Mouse (Mus musculus) adrenal gland, postnatal 10 days (tissue): ENCODE measurements around the gene Dpm2. TPM values are rescaled to one million over a fixed set of nuclear protein-coding genes. Genes with fewer than 3 reads are reported as not detected.

ENCODE experiments used
- DNase-seq: peaks from one replicate; pipeline ENCODE4 v3.0.0; 2021; ENCODE audit warnings: mixed read lengths
- total RNA-seq, 2 experiments: library from RNA; stranded (reverse); gene quantifications; 2 replicates each; pipeline ENCODE4 v1.2.3; 2021

The Dpm2 gene
- total RNA-seq, 2 experiments from 2014 or later = 44.4 to 49.9 TPM

- DNase-seq = peak; percentile 70
These were observed 40.1 kb downstream of the Dpm2 start for GRCm38 (mm10) chr2:32610610-32611229.

GRCm38 (mm10) chr2:32612274-32612673, 41.6 kb downstream of the Dpm2 start:
- no peak for DNase-seq

GRCm38 (mm10) chr2:32617109-32617508, 46.5 kb downstream of the Dpm2 start:
- DNase-seq = no peak

- no peak for DNase-seq
These were observed 46.9 kb downstream of the Dpm2 start for GRCm38 (mm10) chr2:32617601-32618000.

GRCm38 (mm10) chr2:32618051-32618450, 47.4 kb downstream of the Dpm2 start:
- DNase-seq = no peak

GRCm38 (mm10) chr2:32620682-32621516, 50.2 kb downstream of the Dpm2 start:
- DNase-seq = peak; percentile 77

- DNase-seq = no peak
These were observed 50.8 kb downstream of the Dpm2 start, which contains the start of gene Ak1 for GRCm38 (mm10) chr2:32621517-32621859. Ak1 (plus strand) TSS chr2:32621758.

Other genes with a start within 250 kb of the Dpm2 start
- 10 to 100 TPM; 49.0 to 63.5 TPM for gene Ciz1, start 218.5 kb upstream of the Dpm2 start, total RNA-seq
- 10 to 100 TPM; 15.8 to 23.8 TPM for gene Dnm1, start 217.5 kb upstream of the Dpm2 start, total RNA-seq
- gene 1110008P14Rik, start 188.9 kb upstream of the Dpm2 start, total RNA-seq = 100 to 1,000 TPM; 143 to 149 TPM
- 10 to 100 TPM; 12.0 to 21.8 TPM for gene Lcn2, start 182.6 kb upstream of the Dpm2 start, total RNA-seq
- 10 to 100 TPM; 91.7 to 98.5 TPM for gene Ptges2, start 175.0 kb upstream of the Dpm2 start, total RNA-seq
- gene Naif1, start 120.4 kb upstream of the Dpm2 start, total RNA-seq = 1 to 10 TPM; 3.6 to 3.7 TPM
- gene Slc25a25, start 119.4 kb upstream of the Dpm2 start, total RNA-seq = 100 to 1,000 TPM in 1 of 2 experiments, 10 to 100 TPM in 1; 36.5 to 121 TPM
- gene Fam102a, start 35.5 kb upstream of the Dpm2 start, total RNA-seq = 10 to 100 TPM; 24.6 to 26.8 TPM
- not detected for gene Pip5kl1, start 3.9 kb downstream of the Dpm2 start, total RNA-seq
- gene 9430097D07Rik, start 4.8 kb downstream of the Dpm2 start, total RNA-seq = not detected
- 10 to 100 TPM; 14.3 to 14.7 TPM for gene St6galnac4, start 16.2 kb downstream of the Dpm2 start, total RNA-seq
- gene St6galnac6, start 28.9 kb downstream of the Dpm2 start, total RNA-seq = 10 to 100 TPM; 55.2 to 64.1 TPM
- gene Ak1, start 50.9 kb downstream of the Dpm2 start, total RNA-seq = 100 to 1,000 TPM in 1 of 2 experiments, 10 to 100 TPM in 1; 71.5 to 143 TPM
- 10 to 100 TPM; 97.9 to 99.9 TPM for gene Eng, start 75.7 kb downstream of the Dpm2 start, total RNA-seq
- gene Fpgs, start 133.3 kb downstream of the Dpm2 start, total RNA-seq = 10 to 100 TPM; 27.1 to 37.6 TPM
- 10 to 100 TPM; 65.5 to 70.9 TPM for gene Cdk9, start 142.2 kb downstream of the Dpm2 start, total RNA-seq
- 10 to 100 TPM; 28.9 to 35.4 TPM for gene Sh2d3c, start 150.2 kb downstream of the Dpm2 start, total RNA-seq
- under 1 TPM in 1 of 2 experiments, not detected in 1; 0.30 TPM for gene 6330409D20Rik, start 170.2 kb downstream of the Dpm2 start, total RNA-seq
- 10 to 100 TPM; 27.7 to 32.6 TPM for gene Tor2a, start 186.4 kb downstream of the Dpm2 start, total RNA-seq
- under 1 TPM in 1 of 2 experiments, not detected in 1; 0.15 TPM for gene Ttc16, start 204.8 kb downstream of the Dpm2 start, total RNA-seq
- gene Ptrh1, start 204.9 kb downstream of the Dpm2 start, total RNA-seq = 1 to 10 TPM; 4.8 to 5.0 TPM
- not detected for gene Cfap157, start 213.6 kb downstream of the Dpm2 start, total RNA-seq